Mouse (Mus musculus) heart, postnatal 14 days (tissue): Measurements from ENCODE around the gene Agfg2. TPM values are rescaled to one million over a fixed set of nuclear protein-coding genes. Genes with fewer than 3 reads are reported as not detected.
"Not testable (repeated sequence)": the region's sequence is repeated elsewhere in the genome, so short reads cannot be mapped to it uniquely, and the experiment has no call there.

Source experiments
- DNase-seq, 2 experiments: peaks; one replicate each; pipeline ENCODE4 v3.0.0; 2021 to 2022
- intact Hi-C: fragments of 180-260 bp; cut with DNase I; formaldehyde crosslinking; loops from one replicate; pipeline ENCODE4 v1.15.1; 2025
- total RNA-seq, 2 experiments: library from RNA; stranded (reverse); gene quantifications; 2 replicates each; pipeline ENCODE4 v1.2.3; 2021

The Agfg2 gene
- total RNA-seq, 2 experiments from 2014 or later = 13.0 to 13.9 TPM

GRCm38 (mm10) chr5:137614921-137615320 lies 69.6 kb downstream of the Agfg2 start:
- intact Hi-C loops, DNase-seq: not testable (repeated sequence)

DNA sequence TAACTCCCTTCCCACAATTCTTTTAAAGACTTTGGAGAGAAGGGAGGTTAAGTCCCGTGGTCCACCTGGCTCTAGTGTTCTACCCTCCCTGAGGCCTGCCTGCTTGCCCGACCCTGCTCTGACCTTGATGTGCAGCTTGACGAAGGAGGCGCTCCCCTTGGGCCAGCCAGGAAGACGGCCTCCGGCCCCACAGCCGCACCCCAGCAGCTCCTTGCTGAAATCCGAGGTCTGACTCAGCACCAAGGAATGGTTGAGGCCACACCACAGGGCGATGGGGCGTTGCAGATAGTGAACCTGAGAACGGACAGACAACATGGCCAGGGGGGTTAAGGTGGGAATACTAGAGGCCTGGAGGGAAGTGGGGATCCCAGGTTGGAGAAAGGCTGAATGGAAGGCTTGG lies 71.0 kb downstream of the Agfg2 start, which contains the start of gene Pcolce:
Pcolce (minus strand) TSS at position 235 of the 400 bp plus-strand sequence.
- no peak for DNase-seq
- intact Hi-C loops = no loop called here

DNA sequence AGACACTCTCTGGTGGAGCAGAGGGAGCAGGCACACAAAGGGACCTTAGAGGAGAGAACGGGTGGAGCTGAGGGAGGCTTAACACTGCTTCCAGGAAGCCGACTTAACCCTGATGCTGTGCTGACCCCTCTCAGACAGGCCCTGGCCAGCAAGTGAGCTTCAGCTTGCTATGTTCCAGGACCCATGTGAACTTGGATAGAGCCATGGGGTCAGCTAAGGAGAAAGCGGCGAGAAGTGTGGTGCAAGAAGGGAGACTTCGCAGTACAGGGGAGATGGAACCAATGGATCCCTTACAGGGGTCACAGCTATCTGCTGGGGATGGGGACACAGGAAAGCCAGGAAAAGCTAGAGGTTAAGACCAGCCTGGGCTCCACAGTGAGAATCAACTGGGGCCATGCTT lies 71.5 kb downstream of the Agfg2 start:
- intact Hi-C loops = no loop called here
- no peak for DNase-seq

- DNase-seq = peak; percentile 77 to 81
- intact Hi-C loops = no loop called here
These were observed 73.3 kb downstream of the Agfg2 start for GRCm38 (mm10) chr5:137611245-137611602.

- intact Hi-C loops = no loop called here
- DNase-seq = peak; percentile 80 to 85
These were observed 73.8 kb downstream of the Agfg2 start for GRCm38 (mm10) chr5:137610548-137611244.

DNA sequence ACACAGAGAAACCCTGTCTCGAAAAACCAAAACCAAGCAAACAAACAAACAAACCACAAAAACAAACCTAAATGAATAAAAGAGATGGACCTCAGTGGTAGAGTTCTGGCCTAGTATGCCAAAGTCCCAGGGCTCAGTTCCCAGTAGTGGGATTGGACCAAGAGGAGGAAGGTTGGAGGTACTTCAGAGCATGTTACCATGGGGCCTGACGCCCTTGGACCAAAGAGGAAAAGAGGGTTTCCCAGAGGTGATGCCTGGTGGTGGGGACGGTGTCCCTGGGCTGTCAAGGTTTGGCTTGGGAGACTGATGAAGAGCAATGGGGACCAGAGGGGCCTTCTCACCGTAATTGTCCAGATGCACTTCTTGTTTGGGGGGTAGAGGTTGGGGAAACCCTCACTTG lies 74.5 kb downstream of the Agfg2 start:
- intact Hi-C loops = no loop called here
- DNase-seq = peak in 1 of 2 experiments; percentile 13

- DNase-seq = no peak
- intact Hi-C loops = no loop called here
These were observed 75.2 kb downstream of the Agfg2 start for GRCm38 (mm10) chr5:137609292-137609691.

- intact Hi-C loops = no loop called here
These were observed 75.8 kb downstream of the Agfg2 start for GRCm38 (mm10) chr5:137608654-137609190.

GRCm38 (mm10) chr5:137607860-137608653 lies 76.5 kb downstream of the Agfg2 start:
- intact Hi-C loops = no loop called here
- DNase-seq = no peak

More at GRCm38 (mm10) chr5:137608654-137609190, 75.8 kb downstream of the Agfg2 start:
- DNase-seq = no peak

GRCm38 (mm10) chr5:137601365-137601729 lies 83.2 kb downstream of the Agfg2 start:
- peak in 1 of 2 experiments; percentile 66 for DNase-seq
- intact Hi-C loops = loop anchor here (2.0 kb wide), 1 partner anchor 69 kb away; the partner anchor contains the start of genes Epo and Gnb2

GRCm38 (mm10) chr5:137600619-137601364 lies 83.7 kb downstream of the Agfg2 start, which contains the start of gene Mospd3:
Gene Mospd3 (minus strand): TSS chr5:137601058.
- DNase-seq = peak; percentile 96 to 97
- intact Hi-C loops = loop anchor here (2.0 kb wide), 1 partner anchor 68 kb away; the partner anchor contains the start of genes Epo and Gnb2

Other genes with a start within 250 kb of the Agfg2 start
- gene Zan, start 207.7 kb downstream of the Agfg2 start, total RNA-seq = under 1 TPM; 0.02 TPM
- 10 to 100 TPM; 12.5 to 16.9 TPM for gene Pop7, start 182.2 kb downstream of the Agfg2 start, total RNA-seq
- gene Gigyf1, start 166.2 kb downstream of the Agfg2 start, total RNA-seq = 10 to 100 TPM; 28.3 to 33.8 TPM
- gene Epo, start 151.5 kb downstream of the Agfg2 start, total RNA-seq = not detected
- gene Gnb2, start 151.2 kb downstream of the Agfg2 start, total RNA-seq = 100 to 1,000 TPM; 322 to 323 TPM
- gene Actl6b, start 131.2 kb downstream of the Agfg2 start, total RNA-seq = not detected
- gene Tfr2, start 114.9 kb downstream of the Agfg2 start, total RNA-seq = not detected
- 10 to 100 TPM; 22.0 to 22.3 TPM for gene Mospd3, start 83.7 kb downstream of the Agfg2 start, total RNA-seq
- gene Pcolce, start 70.9 kb downstream of the Agfg2 start, total RNA-seq = 100 to 1,000 TPM; 101 to 107 TPM
- under 1 TPM; 0.27 to 0.43 TPM for gene Fbxo24, start 55.7 kb downstream of the Agfg2 start, total RNA-seq
- 10 to 100 TPM; 22.6 to 23.0 TPM for gene Lrch4, start 55.6 kb downstream of the Agfg2 start, total RNA-seq
- 1 to 10 TPM; 6.6 to 8.5 TPM for gene Gm20605, start 55.6 kb downstream of the Agfg2 start, total RNA-seq
- 1 to 10 TPM; 4.2 to 4.4 TPM for gene Sap25, start 43.4 kb downstream of the Agfg2 start, total RNA-seq
- under 1 TPM; 0.15 to 0.57 TPM for gene Irs3, start 39.0 kb downstream of the Agfg2 start, total RNA-seq
- gene Nyap1, start 56.9 kb upstream of the Agfg2 start, total RNA-seq = 1 to 10 TPM; 1.4 to 1.8 TPM
- gene Tsc22d4, start 61.0 kb upstream of the Agfg2 start, total RNA-seq = 100 to 1,000 TPM; 287 to 312 TPM
- 10 to 100 TPM; 13.9 to 14.0 TPM for gene Ppp1r35, start 94.1 kb upstream of the Agfg2 start, total RNA-seq
- gene Mepce, start 102.9 kb upstream of the Agfg2 start, total RNA-seq = 10 to 100 TPM; 32.7 to 33.0 TPM
- 1 to 10 TPM; 1.1 to 1.3 TPM for gene Zcwpw1, start 103.1 kb upstream of the Agfg2 start, total RNA-seq
- 1 to 10 TPM; 1.3 to 2.4 TPM for gene Pilra, start 151.6 kb upstream of the Agfg2 start, total RNA-seq
- 1 to 10 TPM in 1 of 2 experiments, under 1 TPM in 1; 0.44 to 1.5 TPM for gene Pilrb1, start 173.4 kb upstream of the Agfg2 start, total RNA-seq
- under 1 TPM; 0.45 to 1.00 TPM for gene Pilrb2, start 187.1 kb upstream of the Agfg2 start, total RNA-seq
- under 1 TPM; 0.22 to 0.27 TPM for gene Cyp3a13, start 236.9 kb upstream of the Agfg2 start, total RNA-seq